8 mouse cellular contexts compared by ENCODE assay signal in genomic region chr1:74332930-74333329, GRCm38 (mm10). TPM values are rescaled to one million over a fixed set of nuclear protein-coding genes. Genes with fewer than 3 reads are reported as not detected.
DNase-seq lines count a peak whose midpoint lies in the region; ATAC-seq and TF ChIP-seq lines count a peak whose summit lies in the region.

No protein-coding gene starts in this region.

- peaks cover 12% of the 10 kb centered on the region for H3K4me1 ChIP-seq in lung, embryonic 14.5 days (ENCODE audit: insufficient read depth)
- peaks cover 26% of the 10 kb centered on the region for H3K4me1 ChIP-seq in hindbrain, embryonic 12.5 days
- peaks cover 11% of the 10 kb centered on the region for H3K4me1 ChIP-seq in midbrain, embryonic 11.5 days (ENCODE audit: control insufficient read depth, insufficient read depth, low read length)

- H3K4me2 ChIP-seq in lung, embryonic 14.5 days = peak overlapping the region; percentile 73
- H3K4me2 ChIP-seq in hindbrain, embryonic 12.5 days (replicated peaks) = peak overlapping the region; percentile 72
- peak overlapping the region; percentile 83 for H3K4me2 ChIP-seq in midbrain, embryonic 11.5 days

- H3K27ac ChIP-seq in lung, embryonic 14.5 days (ENCODE audit: low read depth) = peak overlapping the region; percentile 77; the same call in 1 of the 2 replicates
- peak overlapping the region; percentile 79 for H3K27ac ChIP-seq in hindbrain, embryonic 12.5 days
- no peak overlapping the region for H3K27ac ChIP-seq in midbrain, embryonic 11.5 days (ENCODE audit: low read depth, low read length)

- TF ChIP-seq CTCF in lung, embryonic 14.5 days (IDR thresholded peaks at IDR 0.05; ENCODE audit: low read depth) = no peak

- H3K4me3 ChIP-seq in lung, embryonic 14.5 days (ENCODE audit: low read depth, low read length) = peak overlapping the region; percentile 48
- peak overlapping the region; percentile 40 for H3K4me3 ChIP-seq in hindbrain, embryonic 12.5 days
- H3K4me3 ChIP-seq in midbrain, embryonic 11.5 days (ENCODE audit: low read depth, low read length) = peak overlapping the region; percentile 43

- peak; percentile 6; the same call in 1 of the 2 replicates for ATAC-seq in lung, embryonic 14.5 days (ENCODE audit: insufficient read depth)
- peak; percentile 5; the same call in 1 of the 2 replicates for ATAC-seq in hindbrain, embryonic 12.5 days (ENCODE audit: low FRiP score)
- ATAC-seq in midbrain, embryonic 11.5 days (ENCODE audit: low FRiP score) = peak; percentile 8; the same call in 1 of the 2 replicates

- no peaks in the 10 kb centered on the region for H3K27me3 ChIP-seq in lung, embryonic 14.5 days (ENCODE audit: insufficient read depth, low read length)
- H3K27me3 ChIP-seq in hindbrain, embryonic 12.5 days = no peaks in the 10 kb centered on the region
- H3K27me3 ChIP-seq in midbrain, embryonic 11.5 days (ENCODE audit: control insufficient read depth, insufficient read depth, low read length) = no peaks in the 10 kb centered on the region

- DNase-seq in lung, embryonic 14.5 days = no peak
- DNase-seq in lung, postnatal 36 days = no peak
- DNase-seq in embryo, embryonic 9.5 days (ENCODE audit: extremely low spot score) = peak; percentile 17
- DNase-seq in midbrain, embryonic 11.5 days (ENCODE audit: low spot score, missing footprints) = no peak
- DNase-seq in layer of hippocampus, postnatal 25 days (ENCODE audit: extremely low spot score in 1 of 2, low spot score in 1 of 2) = no peak
- DNase-seq in spleen, adult 12 weeks (ENCODE audit: low spot score) = no peak
- DNase-seq in urinary bladder, adult 2 months (ENCODE audit: low spot score) = no peak

- WGBS in lung, embryonic 14.5 days = 3% methylated on average over 9 of the region's 9 CpGs
- under 1% methylated on average over 9 of the region's 9 CpGs for WGBS in hindbrain, embryonic 12.5 days
- 3% methylated on average over 9 of the region's 9 CpGs for WGBS in midbrain, embryonic 11.5 days

- H3K36me3 ChIP-seq in lung, embryonic 14.5 days (ENCODE audit: insufficient read depth) = no peaks in the 10 kb centered on the region
- no peaks in the 10 kb centered on the region; the same call in 1 of the 2 replicates for H3K36me3 ChIP-seq in hindbrain, embryonic 12.5 days
- H3K36me3 ChIP-seq in midbrain, embryonic 11.5 days (ENCODE audit: control insufficient read depth, insufficient read depth, low read length) = no peaks in the 10 kb centered on the region

- no peaks in the 10 kb centered on the region for H3K9me3 ChIP-seq in lung, embryonic 14.5 days (ENCODE audit: low read depth, low read length)
- no peaks in the 10 kb centered on the region for H3K9me3 ChIP-seq in hindbrain, embryonic 12.5 days (replicated peaks)
- no peaks in the 10 kb centered on the region for H3K9me3 ChIP-seq in midbrain, embryonic 11.5 days (ENCODE audit: control insufficient read depth, low read length)

- peak overlapping the region; percentile 51 for H3K9ac ChIP-seq in lung, embryonic 14.5 days
- H3K9ac ChIP-seq in hindbrain, embryonic 12.5 days = peak overlapping the region; percentile 72
- H3K9ac ChIP-seq in midbrain, embryonic 11.5 days (ENCODE audit: low read length) = peak overlapping the region; percentile 71

RNA-seq across cellular contexts. Expression of gene Tmbim1, which starts 27.5 kb away (rescaled TPM):
- 25.5 and 29.8 TPM in 2 replicates for polyA plus RNA-seq in lung, embryonic 14.5 days (2014; fragmentation: Nextera tagmentation; extraction: Ambion mirVana)
- polyA plus RNA-seq in hindbrain, embryonic 12.5 days (2016; fragmentation: Nextera tagmentation; extraction: Ambion mirVana) = 11.7 and 13.4 TPM in 2 replicates
- polyA plus RNA-seq in midbrain, embryonic 11.5 days (2014; fragmentation: Nextera tagmentation; extraction: Ambion mirVana) = 6.4 and 7.0 TPM in 2 replicates
- 10 to 100 TPM; 28.3 to 28.7 TPM for total RNA-seq in layer of hippocampus, postnatal 25 days (2021)
- polyA plus RNA-seq in urinary bladder, adult 2 months (2012; rRNA removed) = 91.2 and 120 TPM in 2 replicates

RNA-seq across cellular contexts. Expression of gene Catip, which starts 29.0 kb away (rescaled TPM):
- polyA plus RNA-seq in lung, embryonic 14.5 days (2014; fragmentation: Nextera tagmentation; extraction: Ambion mirVana) = 0.62 and 0.63 TPM in 2 replicates
- 1.4 and 1.5 TPM in 2 replicates for polyA plus RNA-seq in hindbrain, embryonic 12.5 days (2016; fragmentation: Nextera tagmentation; extraction: Ambion mirVana)
- 0.05 and 0.22 TPM in 2 replicates for polyA plus RNA-seq in midbrain, embryonic 11.5 days (2014; fragmentation: Nextera tagmentation; extraction: Ambion mirVana)
- total RNA-seq in layer of hippocampus, postnatal 25 days (2021) = 1 to 10 TPM; 1.0 to 1.1 TPM
- 2.7 and 2.9 TPM in 2 replicates for polyA plus RNA-seq in urinary bladder, adult 2 months (2012; rRNA removed)

RNA-seq across cellular contexts. Expression of gene Slc11a1, which starts 42.1 kb away (rescaled TPM):
- polyA plus RNA-seq in lung, embryonic 14.5 days (2014; fragmentation: Nextera tagmentation; extraction: Ambion mirVana) = 3.1 and 3.5 TPM in 2 replicates
- polyA plus RNA-seq in hindbrain, embryonic 12.5 days (2016; fragmentation: Nextera tagmentation; extraction: Ambion mirVana) = 2.0 and 2.2 TPM in 2 replicates
- 1.6 and 2.1 TPM in 2 replicates for polyA plus RNA-seq in midbrain, embryonic 11.5 days (2014; fragmentation: Nextera tagmentation; extraction: Ambion mirVana)
- total RNA-seq in layer of hippocampus, postnatal 25 days (2021) = 1 to 10 TPM; 1.7 to 4.2 TPM
- polyA plus RNA-seq in urinary bladder, adult 2 months (2012; rRNA removed) = 13.2 and 16.5 TPM in 2 replicates

RNA-seq across cellular contexts. Expression of gene Pnkd, which starts 48.2 kb away (rescaled TPM):
- polyA plus RNA-seq in lung, embryonic 14.5 days (2014; fragmentation: Nextera tagmentation; extraction: Ambion mirVana) = 103 and 104 TPM in 2 replicates
- polyA plus RNA-seq in hindbrain, embryonic 12.5 days (2016; fragmentation: Nextera tagmentation; extraction: Ambion mirVana) = 94.0 and 97.8 TPM in 2 replicates
- polyA plus RNA-seq in midbrain, embryonic 11.5 days (2014; fragmentation: Nextera tagmentation; extraction: Ambion mirVana) = 83.9 and 84.6 TPM in 2 replicates
- total RNA-seq in layer of hippocampus, postnatal 25 days (2021) = 100 to 1,000 TPM; 192 to 193 TPM
- 60.6 and 61.9 TPM in 2 replicates for polyA plus RNA-seq in urinary bladder, adult 2 months (2012; rRNA removed)

RNA-seq across cellular contexts. Expression of gene Aamp, which starts 48.4 kb away (rescaled TPM):
- 233 and 236 TPM in 2 replicates for polyA plus RNA-seq in lung, embryonic 14.5 days (2014; fragmentation: Nextera tagmentation; extraction: Ambion mirVana)
- polyA plus RNA-seq in hindbrain, embryonic 12.5 days (2016; fragmentation: Nextera tagmentation; extraction: Ambion mirVana) = 180 and 183 TPM in 2 replicates
- polyA plus RNA-seq in midbrain, embryonic 11.5 days (2014; fragmentation: Nextera tagmentation; extraction: Ambion mirVana) = 175 and 186 TPM in 2 replicates
- 100 to 1,000 TPM; 143 to 156 TPM for total RNA-seq in layer of hippocampus, postnatal 25 days (2021)
- polyA plus RNA-seq in urinary bladder, adult 2 months (2012; rRNA removed) = 131 and 137 TPM in 2 replicates
